Mouse (Mus musculus) embryo, embryonic 11.5 days (tissue): Measurements from ENCODE around the gene Nek8.
"Not testable (repeated sequence)": the region's sequence is repeated elsewhere in the genome, so short reads cannot be mapped to it uniquely, and the experiment has no call there.

Source experiments
- DNase-seq: peaks from one replicate; pipeline ENCODE4 v3.0.0-alpha.2; 2012; ENCODE audit warnings: low read depth, low spot score

Nek8 gene

GRCm38 (mm10) chr11:78176402-78176862 is at the start of gene Nek8, which contains the start of gene Tlcd1:
TSS of gene Nek8 (minus strand) at chr11:78176675.
TSS of gene Tlcd1 (plus strand) at chr11:78176711.
- DNase-seq = no peak

GRCm38 (mm10) chr11:78223586-78223985 is 47.1 kb upstream of the Nek8 start:
- DNase-seq = no peak

GRCm38 (mm10) chr11:78215709-78216317 is 39.3 kb upstream of the Nek8 start:
- DNase-seq = no peak

GRCm38 (mm10) chr11:78213086-78213817 is 36.8 kb upstream of the Nek8 start:
- no peak for DNase-seq

GRCm38 (mm10) chr11:78211513-78211912 is 35.0 kb upstream of the Nek8 start:
- DNase-seq = no peak

GRCm38 (mm10) chr11:78210615-78211014 is 34.1 kb upstream of the Nek8 start:
- no peak for DNase-seq

- DNase-seq = no peak
Measured at GRCm38 (mm10) chr11:78209886-78210285, 33.4 kb upstream of the Nek8 start.

- no peak for DNase-seq
Measured at GRCm38 (mm10) chr11:78207190-78207589, 30.7 kb upstream of the Nek8 start.

GRCm38 (mm10) chr11:78205361-78206206 is 29.1 kb upstream of the Nek8 start:
- no peak for DNase-seq

- no peak for DNase-seq
Measured at GRCm38 (mm10) chr11:78204287-78204686, 27.8 kb upstream of the Nek8 start.

- no peak for DNase-seq
Measured at GRCm38 (mm10) chr11:78202372-78202771, 25.9 kb upstream of the Nek8 start.

- DNase-seq = no peak
Measured at GRCm38 (mm10) chr11:78195101-78195863, 18.8 kb upstream of the Nek8 start.

GRCm38 (mm10) chr11:78194411-78195100 is 18.1 kb upstream of the Nek8 start:
- peak; percentile 50 for DNase-seq

- no peak for DNase-seq
Measured at GRCm38 (mm10) chr11:78193113-78193512, 16.6 kb upstream of the Nek8 start, which contains the start of gene Proca1. TSS of gene Proca1 (plus strand) at chr11:78193392.

- no peak for DNase-seq
Measured at GRCm38 (mm10) chr11:78190041-78190440, 13.6 kb upstream of the Nek8 start.

GRCm38 (mm10) chr11:78189234-78190040 is 13.0 kb upstream of the Nek8 start:
- peak; percentile 82 for DNase-seq

GRCm38 (mm10) chr11:78188331-78189233 is 12.1 kb upstream of the Nek8 start, which contains the start of gene Rab34:
TSS of gene Rab34 (plus strand) at chr11:78188430.
- DNase-seq = no peak

- DNase-seq = not testable (repeated sequence)
Measured at GRCm38 (mm10) chr11:78184702-78185101, 8.2 kb upstream of the Nek8 start.
